Mouse (Mus musculus): Measurements from ENCODE around the gene Clcnkb. TPM values are rescaled to one million over a fixed set of nuclear protein-coding genes. Genes with fewer than 3 reads are reported as not detected.

Clcnkb gene
- polyA plus RNA-seq, 1 experiment = not detected

DNA sequence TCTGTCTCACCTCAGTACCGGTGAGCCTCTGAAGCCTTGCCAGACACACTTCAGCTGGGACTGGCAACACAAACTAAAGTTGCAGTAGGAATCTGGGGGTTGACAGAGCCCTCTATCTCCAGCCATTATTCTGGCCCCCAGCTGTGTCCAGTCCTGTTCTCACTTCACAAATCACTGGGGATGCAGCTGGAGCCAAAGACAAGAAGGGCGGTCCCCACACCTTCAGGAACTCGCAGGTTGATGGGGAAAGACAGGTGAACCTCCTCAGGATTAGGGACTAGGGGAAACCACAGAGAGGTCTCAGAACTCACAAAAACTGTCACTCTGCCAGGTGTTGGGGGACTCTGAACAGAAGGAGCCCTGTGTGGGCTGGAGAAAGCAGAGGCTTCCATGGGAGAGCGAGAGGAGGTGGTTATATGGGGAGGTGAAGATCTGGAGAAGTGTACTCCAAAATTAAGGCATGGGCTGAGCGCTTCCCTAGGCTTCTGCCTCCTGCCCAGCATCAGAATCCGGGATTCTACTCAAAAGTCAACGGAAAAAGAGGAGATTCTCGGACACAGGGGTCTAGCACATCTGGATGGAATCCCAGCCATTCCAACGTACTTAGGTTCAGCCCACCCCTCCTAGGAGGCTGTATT lies 4.5 kb upstream of the Clcnkb start, which contains the start of gene Hspb7:
Gene Hspb7 (plus strand): TSS at position 588 of the 638 bp plus-strand sequence.
- Histone ChIP-seq H3K27ac (ENCODE audit: insufficient read depth, low read depth, low read length) (peak within 1 kb of the TSS; percentile 76), H3K4me1 (ENCODE audit: control insufficient read depth, insufficient read depth, low read length) (peaks cover 59% of the 10 kb centered on the region), H3K4me3 (ENCODE audit: insufficient read depth, low read depth, low read length) (no peak within 1 kb of the TSS)
- 49% methylated on average over 9 of the region's 9 CpGs for WGBS
- TF ChIP-seq POLR2A (IDR thresholded peaks at IDR 0.05; ENCODE audit: insufficient read depth, low read depth, low read length) (no peak), CTCF (IDR thresholded peaks at IDR 0.05; ENCODE audit: insufficient read depth, low read depth, low read length) (no peak)

DNA sequence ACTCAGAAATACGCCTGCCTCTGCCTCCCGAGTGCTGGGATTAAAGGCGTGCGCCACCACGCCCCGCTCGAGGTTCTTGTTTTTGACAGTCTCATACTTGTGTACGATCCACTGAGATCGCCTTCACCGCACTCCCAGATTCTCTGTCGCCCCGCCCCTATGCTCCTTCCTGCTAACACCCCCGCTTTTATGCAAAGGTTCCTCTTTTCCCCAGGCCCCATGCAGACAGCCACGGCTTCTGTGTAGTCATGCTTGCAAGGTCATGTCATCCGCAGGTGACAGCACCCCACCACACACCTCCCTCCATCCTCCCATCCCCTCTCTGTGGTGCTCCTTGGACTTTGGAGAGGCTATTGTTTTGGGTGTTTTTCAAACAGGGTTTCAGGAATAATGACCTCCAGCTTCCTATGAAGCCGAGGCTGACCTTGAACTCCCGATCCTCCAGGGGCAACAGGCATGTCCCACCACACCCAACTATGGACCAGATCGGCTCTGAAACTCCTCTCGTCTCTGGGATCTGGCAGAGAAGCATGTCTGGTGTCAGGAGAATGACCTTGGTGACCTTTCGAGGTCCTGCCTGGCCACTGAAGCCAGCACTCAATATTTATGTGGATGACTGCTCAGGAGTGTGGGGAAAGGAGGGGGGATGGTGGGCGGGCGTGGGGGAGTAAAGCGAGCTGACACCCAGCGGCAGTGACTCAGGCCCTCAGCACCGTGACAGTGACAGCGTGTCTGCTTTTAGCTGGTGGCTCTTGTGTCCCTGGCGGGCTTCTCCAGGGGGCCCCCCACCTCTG lies 3.8 kb upstream of the Clcnkb start:
- H3K27ac ChIP-seq (ENCODE audit: insufficient read depth, low read depth, low read length) = peak overlapping the region; percentile 76; the same call in 1 of the 2 replicates
- H3K4me1 ChIP-seq (ENCODE audit: control insufficient read depth, insufficient read depth, low read length) = peaks cover 52% of the 10 kb centered on the region
- H3K4me3 ChIP-seq (ENCODE audit: insufficient read depth, low read depth, low read length) = no peak overlapping the region
- 61% methylated on average over 27 of the region's 27 CpGs for WGBS
- TF ChIP-seq CTCF (IDR thresholded peaks at IDR 0.05; ENCODE audit: insufficient read depth, low read depth, low read length) (no peak), POLR2A (IDR thresholded peaks at IDR 0.05; ENCODE audit: insufficient read depth, low read depth, low read length) (no peak)

DNA sequence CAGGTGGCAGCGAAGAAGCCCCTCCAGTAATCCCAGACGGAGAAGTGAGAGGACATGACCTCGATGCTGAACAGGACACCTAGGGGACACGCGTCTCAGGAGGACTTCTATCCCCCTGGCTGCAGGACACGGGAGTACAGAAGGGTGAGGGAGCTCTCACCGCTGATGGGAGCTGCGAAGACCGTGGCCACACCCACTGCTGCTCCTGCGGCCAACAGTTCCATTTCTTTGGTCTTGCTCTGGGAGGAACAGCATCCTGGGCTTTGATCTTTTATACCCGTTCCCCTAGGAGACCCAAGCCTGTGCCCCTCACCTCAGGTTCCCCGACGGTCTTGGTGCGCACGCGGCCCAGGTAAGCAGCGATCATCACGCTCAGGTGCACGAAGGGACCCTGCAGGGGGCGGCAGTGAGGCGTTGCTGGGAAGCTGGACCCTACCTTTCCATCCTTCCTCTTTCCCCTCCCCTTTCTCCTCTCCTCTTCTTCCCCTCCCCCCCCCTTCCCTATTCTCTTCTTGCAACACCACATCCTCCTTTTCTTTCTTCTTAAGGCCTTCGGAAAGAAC lies 4.3 kb downstream of the Clcnkb start:
- TF ChIP-seq POLR2A (IDR thresholded peaks at IDR 0.05; ENCODE audit: insufficient read depth, low read depth, low read length) (no peak), CTCF (IDR thresholded peaks at IDR 0.05; ENCODE audit: insufficient read depth, low read depth, low read length) (no peak)
- WGBS = 27% methylated on average over 22 of the region's 22 CpGs
- Histone ChIP-seq H3K27ac (ENCODE audit: insufficient read depth, low read depth, low read length) (no peak overlapping the region), H3K4me3 (ENCODE audit: insufficient read depth, low read depth, low read length) (no peak overlapping the region), H3K4me1 (ENCODE audit: control insufficient read depth, insufficient read depth, low read length) (peaks cover 9% of the 10 kb centered on the region)

DNA sequence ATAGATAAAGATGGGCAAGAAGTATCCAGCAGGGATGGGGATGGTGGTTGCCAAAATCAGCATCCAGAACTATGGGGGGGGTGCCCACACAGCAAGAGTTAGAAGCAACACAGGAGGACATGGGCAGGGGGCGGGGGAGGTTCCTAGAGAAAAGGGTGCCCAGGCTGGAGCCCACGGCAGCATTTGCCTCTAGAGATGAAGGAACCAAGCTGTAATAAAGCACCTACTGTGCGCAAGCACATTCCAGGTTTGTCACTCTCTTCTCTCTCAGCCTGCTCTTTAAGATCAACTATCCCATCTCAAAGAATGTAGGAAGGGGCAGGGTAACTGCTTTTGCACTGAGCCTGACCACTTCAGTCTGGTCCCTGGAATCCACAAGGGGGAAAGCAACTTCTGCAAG lies 7.2 kb downstream of the Clcnkb start:
- TF ChIP-seq POLR2A (IDR thresholded peaks at IDR 0.05; ENCODE audit: insufficient read depth, low read depth, low read length) = no peak
- no peak for TF ChIP-seq CTCF (IDR thresholded peaks at IDR 0.05; ENCODE audit: insufficient read depth, low read depth, low read length)
- H3K4me3 ChIP-seq (ENCODE audit: insufficient read depth, low read depth, low read length) = no peak overlapping the region
- 90% methylated on average over 3 of the region's 3 CpGs for WGBS
- no peak overlapping the region for H3K27ac ChIP-seq (ENCODE audit: insufficient read depth, low read depth, low read length)
- H3K4me1 ChIP-seq (ENCODE audit: control insufficient read depth, insufficient read depth, low read length) = peaks cover 24% of the 10 kb centered on the region

DNA sequence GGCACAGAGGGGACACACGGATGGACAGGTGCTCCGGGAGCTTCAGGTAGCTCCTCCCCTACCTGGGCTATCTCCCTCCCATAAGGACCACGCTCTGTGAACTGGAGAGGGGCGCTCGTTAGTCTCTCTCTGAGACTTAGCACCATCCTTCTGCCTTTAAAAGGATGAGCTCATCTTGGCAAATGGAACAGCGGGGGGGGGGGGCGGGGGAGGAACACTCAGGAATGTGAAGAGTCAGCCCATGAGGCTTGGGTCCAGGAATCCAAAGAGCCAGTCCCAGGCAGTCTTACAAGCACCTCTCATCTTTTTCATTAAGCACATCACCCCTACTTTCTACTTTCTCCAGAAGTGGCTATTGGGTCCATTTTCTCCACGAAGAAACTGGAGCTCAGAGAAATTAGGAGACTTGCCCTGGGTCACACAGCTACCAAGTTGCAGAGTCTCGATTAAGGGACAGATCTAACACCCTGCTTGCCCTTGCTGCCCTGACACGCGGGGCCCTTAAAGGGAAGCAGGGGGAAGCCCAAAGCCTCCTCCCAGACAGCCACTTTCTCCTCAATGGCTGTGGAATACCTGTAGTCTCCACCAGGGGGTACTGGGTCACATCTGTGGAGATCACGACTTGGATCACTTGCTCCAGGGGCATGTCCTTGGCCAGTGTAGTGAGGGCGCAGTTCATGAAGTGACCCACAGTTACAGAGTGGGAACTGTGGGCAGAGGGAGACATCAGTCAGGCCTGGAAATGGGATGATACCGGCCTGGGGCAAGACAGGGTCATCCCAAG lies 9.1 kb downstream of the Clcnkb start:
- peak overlapping the region; percentile 47; the same call in 1 of the 2 replicates for H3K27ac ChIP-seq (ENCODE audit: insufficient read depth, low read depth, low read length)
- WGBS = 41% methylated on average over 14 of the region's 14 CpGs
- no peak overlapping the region for H3K4me3 ChIP-seq (ENCODE audit: insufficient read depth, low read depth, low read length)
- H3K4me1 ChIP-seq (ENCODE audit: control insufficient read depth, insufficient read depth, low read length) = peaks cover 24% of the 10 kb centered on the region
- 0 out of 2 replicates have a peak, but pooled peaks have one; percentile 25 for TF ChIP-seq CTCF (IDR thresholded peaks at IDR 0.05; ENCODE audit: insufficient read depth, low read depth, low read length)
- TF ChIP-seq POLR2A (IDR thresholded peaks at IDR 0.05; ENCODE audit: insufficient read depth, low read depth, low read length) = no peak

DNA sequence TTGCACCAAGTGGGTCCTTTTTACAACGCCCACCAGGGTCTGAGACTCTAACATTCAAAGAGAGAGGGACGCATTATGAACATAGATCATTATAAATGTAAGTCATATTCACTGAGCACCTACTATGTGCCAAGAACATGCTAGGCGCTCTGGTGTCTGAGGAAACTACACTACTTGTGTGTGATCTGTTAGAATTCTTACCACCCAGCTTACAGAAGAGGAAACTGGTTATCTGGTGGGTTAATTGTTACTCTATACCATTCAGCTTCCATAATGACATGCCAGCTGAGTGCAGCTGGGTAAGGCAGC lies 10.5 kb downstream of the Clcnkb start:
- H3K4me3 ChIP-seq (ENCODE audit: insufficient read depth, low read depth, low read length) = no peak overlapping the region
- no peak overlapping the region for H3K27ac ChIP-seq (ENCODE audit: insufficient read depth, low read depth, low read length)
- TF ChIP-seq CTCF (IDR thresholded peaks at IDR 0.05; ENCODE audit: insufficient read depth, low read depth, low read length) (no peak), POLR2A (IDR thresholded peaks at IDR 0.05; ENCODE audit: insufficient read depth, low read depth, low read length) (no peak)
- WGBS = 74% methylated on average over 3 of the region's 3 CpGs
- peaks cover 24% of the 10 kb centered on the region for H3K4me1 ChIP-seq (ENCODE audit: control insufficient read depth, insufficient read depth, low read length)

DNA sequence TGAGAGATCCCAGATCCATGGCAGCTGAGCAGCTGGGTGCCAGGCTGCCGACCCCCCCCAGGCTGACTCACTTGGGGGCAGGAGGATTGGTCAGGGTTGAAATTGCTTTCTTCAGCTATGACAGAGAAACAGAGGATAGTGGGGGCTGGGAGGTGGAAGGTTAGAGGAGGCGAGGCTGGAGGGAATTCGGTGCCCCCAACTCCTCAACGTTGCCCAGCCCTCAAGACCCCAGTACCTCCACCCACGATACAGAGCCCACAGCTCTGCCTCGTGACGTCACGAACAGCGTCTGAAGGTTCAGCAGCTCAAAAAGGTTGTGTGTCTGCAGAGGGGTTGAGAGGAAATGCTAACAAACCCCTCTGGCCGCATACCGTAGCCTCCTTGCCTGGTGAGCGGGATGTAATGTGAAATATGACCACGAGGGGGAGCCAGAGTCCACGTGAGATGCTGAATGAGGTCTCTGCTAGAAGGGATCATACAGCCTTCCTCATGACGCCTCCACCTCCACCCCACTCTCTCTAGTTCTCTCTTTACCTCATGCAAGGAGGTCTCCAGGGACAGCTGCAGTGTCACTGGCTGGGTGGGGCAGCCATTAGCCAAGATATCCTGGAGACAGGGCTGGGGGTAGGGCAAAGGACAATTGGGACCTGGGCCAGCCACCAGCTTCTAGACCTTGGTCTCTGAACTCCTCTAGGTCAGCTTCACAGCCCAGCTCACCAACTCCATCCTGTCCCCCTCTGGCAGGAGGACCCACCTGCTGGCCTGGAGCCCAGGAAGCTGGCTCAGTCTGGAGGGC lies 11.1 kb downstream of the Clcnkb start:
- Histone ChIP-seq H3K27ac (ENCODE audit: insufficient read depth, low read depth, low read length) (peak overlapping the region; percentile 9; the same call in 1 of the 2 replicates), H3K4me1 (ENCODE audit: control insufficient read depth, insufficient read depth, low read length) (peaks cover 24% of the 10 kb centered on the region), H3K4me3 (ENCODE audit: insufficient read depth, low read depth, low read length) (peak overlapping the region; percentile 44)
- TF ChIP-seq POLR2A (IDR thresholded peaks at IDR 0.05; ENCODE audit: insufficient read depth, low read depth, low read length) = no peak
- TF ChIP-seq CTCF (IDR thresholded peaks at IDR 0.05; ENCODE audit: insufficient read depth, low read depth, low read length) = peak; percentile 85
- WGBS = 11% methylated on average over 15 of the region's 15 CpGs

DNA sequence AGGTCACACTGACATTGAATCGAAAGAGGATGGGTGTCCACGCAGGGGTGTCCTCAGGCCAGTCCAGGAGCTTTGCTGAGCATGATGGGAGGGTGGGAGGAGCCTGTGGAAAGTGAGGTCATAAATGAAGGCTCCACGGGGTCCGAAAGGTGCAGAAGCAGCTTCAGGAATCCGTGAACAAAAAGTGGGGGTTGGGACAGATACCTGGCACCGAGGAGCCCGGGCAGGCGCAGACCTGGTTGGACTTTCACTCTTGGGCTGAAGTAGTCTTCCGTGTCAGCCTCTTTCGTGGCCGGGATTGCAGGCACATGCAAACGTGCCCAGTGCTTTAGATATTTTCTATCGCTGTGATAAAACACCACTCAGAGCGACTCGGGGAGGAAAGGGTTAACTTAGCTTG lies 15.6 kb downstream of the Clcnkb start:
- TF ChIP-seq POLR2A (IDR thresholded peaks at IDR 0.05; ENCODE audit: insufficient read depth, low read depth, low read length) (no peak), CTCF (IDR thresholded peaks at IDR 0.05; ENCODE audit: insufficient read depth, low read depth, low read length) (no peak)
- no peak overlapping the region for H3K4me3 ChIP-seq (ENCODE audit: insufficient read depth, low read depth, low read length)

More for the DNA sequence above, 15.6 kb downstream of the Clcnkb start:
- Histone ChIP-seq H3K27ac (ENCODE audit: insufficient read depth, low read depth, low read length) (no peak overlapping the region), H3K4me1 (ENCODE audit: control insufficient read depth, insufficient read depth, low read length) (peaks cover 11% of the 10 kb centered on the region)
- WGBS = 91% methylated on average over 15 of the region's 15 CpGs
